Mouse (Mus musculus) right cerebral cortex, postnatal 14 days (tissue): ENCODE measurements around the gene Rln3.

Experiments
- DNase-seq: peaks from one replicate; pipeline ENCODE4 v3.0.0; 2022

Gene Rln3

GRCm38 (mm10) chr8:84065037-84065436 is 20.2 kb upstream of the Rln3 start, which contains the start of gene Gm10643:
TSS of gene Gm10643 (minus strand) at chr8:84065137.
- no peak for DNase-seq

DNA sequence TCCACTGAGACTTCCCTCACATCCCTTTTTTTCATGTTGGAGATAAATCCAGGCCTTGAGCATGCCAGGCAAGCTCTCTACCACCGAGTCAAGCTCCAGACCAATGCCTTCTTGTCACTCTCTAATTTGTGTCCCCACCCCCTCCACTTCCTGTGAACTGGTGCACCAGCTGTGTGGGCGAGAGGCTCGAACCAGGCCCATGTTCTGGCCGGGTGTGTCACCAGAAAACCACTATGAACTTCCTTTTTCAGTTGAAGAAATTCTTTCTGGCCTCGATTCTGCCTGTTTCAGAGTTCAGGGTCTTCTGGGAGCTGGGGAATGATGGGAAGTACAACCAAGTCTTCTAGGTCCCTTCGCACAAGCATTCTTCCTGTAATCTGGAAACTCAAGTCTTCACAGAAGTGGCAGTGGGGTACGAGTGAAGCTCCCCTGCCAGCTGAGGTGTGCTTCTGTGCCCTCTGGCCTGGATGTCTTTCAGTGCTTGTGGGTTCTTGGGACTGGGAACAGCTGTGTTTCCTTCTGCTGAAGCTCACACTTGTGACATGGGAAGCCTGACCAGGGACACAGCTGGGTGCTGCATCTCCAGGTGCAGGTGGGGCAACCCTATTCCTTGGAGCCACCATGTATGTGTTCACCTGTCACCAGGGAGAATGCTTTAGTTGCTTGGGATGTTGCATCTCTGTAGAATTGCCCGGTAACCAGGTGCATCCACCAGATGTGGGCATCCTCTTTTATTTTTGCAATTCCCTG is 19.2 kb upstream of the Rln3 start:
- no peak for DNase-seq

DNA sequence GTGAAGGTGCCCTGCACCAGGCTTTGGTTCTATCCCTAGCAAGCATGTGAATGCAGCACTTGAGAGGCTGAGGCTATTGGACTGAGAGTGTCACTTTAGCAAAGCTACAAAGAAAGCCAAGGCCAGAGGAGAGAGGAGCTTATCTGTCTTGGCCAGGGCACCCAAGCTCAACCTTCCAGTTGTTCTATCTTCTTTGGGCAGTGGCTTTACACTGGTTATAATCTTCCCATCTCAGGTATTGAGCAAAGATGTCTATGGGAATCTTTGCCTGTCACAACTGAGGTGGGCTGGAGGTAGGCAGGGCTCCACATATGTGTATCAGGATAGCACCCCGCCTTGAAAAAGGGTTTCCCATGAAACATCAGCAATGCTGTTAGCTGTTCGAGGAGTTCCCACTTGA is 15.4 kb upstream of the Rln3 start:
- no peak for DNase-seq

DNA sequence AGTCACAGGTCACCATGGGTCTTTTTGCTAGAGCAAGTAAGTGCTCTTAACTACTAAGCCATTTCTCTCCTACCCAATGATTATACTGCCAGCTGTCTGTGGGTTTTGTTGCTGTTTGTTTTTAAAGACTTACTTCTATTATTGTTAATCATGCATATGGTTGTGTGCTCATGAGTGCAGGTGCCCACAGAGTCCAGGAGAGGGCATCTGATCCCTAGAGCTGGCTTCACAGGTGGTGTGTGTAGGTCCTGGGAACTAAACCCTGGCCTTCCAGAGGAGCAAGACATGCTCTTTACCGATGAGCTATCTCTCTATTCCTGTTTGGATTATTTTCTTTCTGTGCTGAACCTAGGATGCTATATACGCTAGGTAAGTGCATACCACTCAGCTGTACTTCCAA is 14.4 kb upstream of the Rln3 start:
- DNase-seq: no peak

DNA sequence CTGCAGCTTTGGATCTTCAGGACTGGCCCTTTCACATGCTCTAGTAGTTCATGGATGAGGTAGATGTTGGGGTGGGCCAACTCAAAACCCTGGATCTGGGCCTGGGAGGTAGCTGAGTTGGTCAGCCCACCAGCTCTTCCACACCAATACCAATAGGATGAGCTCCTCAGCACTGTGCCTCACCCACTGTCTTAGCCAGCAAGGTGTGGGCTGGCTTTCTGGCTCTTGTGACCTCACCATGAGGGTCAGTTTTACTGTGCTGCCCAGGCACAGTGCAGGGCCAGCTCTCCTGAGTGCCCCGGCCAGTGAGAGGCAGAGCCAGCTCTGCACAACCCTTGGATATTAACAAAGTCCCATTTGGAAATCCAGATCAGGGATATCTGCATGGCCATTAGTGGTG is 13.0 kb upstream of the Rln3 start:
- DNase-seq: no peak

GRCm38 (mm10) chr8:84053229-84053628 is 8.4 kb upstream of the Rln3 start:
- no peak for DNase-seq

DNA sequence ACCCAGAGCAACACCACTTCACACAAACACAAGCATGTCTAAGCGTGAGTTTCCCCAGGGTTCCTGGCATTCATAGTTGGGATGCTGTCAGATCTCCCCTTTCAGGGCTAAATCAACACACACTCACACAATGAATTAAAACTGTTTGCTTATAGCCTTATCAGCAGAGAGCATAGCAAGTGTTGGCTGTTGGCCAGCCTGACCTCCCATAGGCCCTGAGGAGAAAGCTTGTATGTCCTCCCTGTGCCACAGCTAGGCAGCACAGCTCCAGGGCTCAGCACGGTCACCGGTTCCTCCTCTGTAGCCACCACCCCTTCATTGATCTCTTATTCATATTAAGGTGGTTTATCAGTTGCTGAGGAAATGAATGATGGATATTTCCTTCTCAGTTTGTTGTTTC is 7.9 kb upstream of the Rln3 start:
- no peak for DNase-seq

GRCm38 (mm10) chr8:84048171-84048570 is 3.4 kb upstream of the Rln3 start:
- DNase-seq: no peak

DNA sequence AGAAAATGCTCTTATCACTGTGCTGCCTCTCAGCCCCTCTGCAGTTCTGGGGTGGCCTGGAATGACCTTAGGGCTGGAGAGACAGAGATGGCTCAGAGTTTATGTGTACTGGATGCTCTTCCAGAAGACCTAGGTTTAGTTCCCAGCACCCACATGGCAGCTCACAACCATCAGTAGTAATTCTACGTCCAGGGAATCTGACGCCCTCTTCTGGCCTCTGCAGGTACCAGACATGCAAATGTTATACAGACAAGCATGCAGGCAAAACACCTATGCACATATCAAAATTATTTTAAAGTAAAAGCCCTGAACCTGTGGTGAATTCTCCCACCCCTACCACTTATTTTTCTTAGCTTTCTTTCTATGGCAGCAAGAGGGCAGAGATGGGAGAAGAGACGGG is 1.7 kb upstream of the Rln3 start:
- no peak for DNase-seq

DNA sequence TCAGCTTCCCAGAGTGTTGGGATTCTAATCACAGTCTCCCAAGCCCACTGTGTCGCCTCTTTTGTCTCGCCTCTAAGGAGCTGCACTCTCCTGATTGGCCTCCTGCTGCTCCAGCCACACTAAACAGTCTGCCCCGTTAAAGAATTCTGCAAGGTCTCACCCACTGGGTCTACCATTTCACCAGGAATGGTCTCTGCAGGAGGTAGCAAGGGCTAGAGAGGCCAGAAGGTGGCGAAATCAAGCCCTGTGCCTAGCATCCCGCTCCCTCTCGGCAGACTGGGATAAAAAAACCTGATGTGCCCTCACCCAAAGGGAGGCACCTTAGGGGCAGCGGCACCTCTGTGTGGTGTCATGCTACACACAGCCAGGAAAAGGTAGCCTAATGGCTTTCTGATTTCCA is 697 bp downstream of the Rln3 start:
- DNase-seq: no peak

- no peak for DNase-seq
Observed at GRCm38 (mm10) chr8:84042948-84043342, 1.9 kb downstream of the Rln3 start.

DNA sequence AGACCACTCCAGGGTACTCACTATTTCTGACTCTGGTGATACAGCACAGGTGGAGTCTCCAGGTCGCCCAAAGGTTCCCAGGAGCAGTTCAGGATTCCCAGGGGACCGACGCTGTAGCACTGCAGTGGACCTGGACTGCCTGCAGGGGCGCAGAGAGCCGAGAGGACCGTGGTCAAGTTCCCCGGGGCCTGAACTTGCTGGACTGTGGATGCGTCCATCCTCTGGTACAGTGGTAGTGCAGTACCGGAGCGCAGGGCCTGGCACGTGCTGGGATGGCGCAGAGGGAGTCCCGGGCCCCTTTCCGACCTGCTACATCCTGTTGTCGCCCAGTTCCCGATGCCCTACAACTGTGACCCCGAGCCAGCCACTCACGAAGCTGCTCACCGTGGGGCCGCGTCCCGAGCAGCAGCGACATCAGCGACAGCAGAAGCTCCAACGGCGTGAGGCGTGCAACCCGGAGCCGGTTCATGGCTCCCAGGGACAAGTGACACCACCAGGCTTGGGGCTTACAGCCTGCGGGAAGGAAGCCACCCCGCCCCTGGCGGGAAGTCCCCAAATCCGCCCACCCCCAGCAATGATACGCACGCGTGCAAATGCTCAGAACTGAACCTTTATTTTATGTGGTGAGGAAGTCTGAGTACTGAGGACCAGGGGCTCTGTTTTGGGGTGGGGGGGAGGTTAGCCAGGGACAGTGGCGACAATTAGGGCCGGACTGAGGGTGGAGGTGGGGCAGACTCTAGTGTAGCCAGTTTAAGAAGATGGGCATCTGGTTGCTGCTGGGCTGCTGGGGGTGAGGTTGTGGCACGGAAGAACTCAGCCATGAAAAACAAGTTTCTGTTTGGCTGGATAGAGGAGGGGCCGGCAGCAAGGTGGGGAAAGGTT is 2.5 kb downstream of the Rln3 start, which contains the start of gene Il27ra:
Gene Il27ra (minus strand): TSS at position 524 of the 882 bp plus-strand sequence.
- DNase-seq: peak; percentile 41

GRCm38 (mm10) chr8:84039050-84039449 is 5.8 kb downstream of the Rln3 start:
- DNase-seq: peak; percentile 62

- no peak for DNase-seq
Observed at GRCm38 (mm10) chr8:84038015-84038414, 6.8 kb downstream of the Rln3 start.

- no peak for DNase-seq
Observed at GRCm38 (mm10) chr8:84032777-84033176, 12.0 kb downstream of the Rln3 start.

DNA sequence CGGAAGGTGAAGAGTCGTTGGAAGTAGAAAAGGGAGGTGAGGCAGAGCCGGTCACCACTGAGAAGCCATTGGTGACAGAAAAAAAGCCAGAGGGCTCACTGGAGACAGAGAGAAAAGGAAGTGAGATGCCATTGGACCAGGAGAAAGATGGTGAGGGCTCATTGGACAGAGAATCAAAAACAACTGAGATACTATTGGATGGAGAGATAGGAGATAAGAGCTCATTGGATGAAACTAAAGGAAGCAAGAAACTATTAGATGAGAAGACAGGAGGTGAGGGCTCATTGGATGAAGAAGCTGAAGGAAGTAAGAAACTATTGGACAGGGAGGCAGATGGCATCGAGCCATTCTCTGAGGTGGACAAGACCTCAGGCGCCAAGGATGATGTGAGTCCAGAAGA is 15.5 kb downstream of the Rln3 start:
- DNase-seq: no peak

DNA sequence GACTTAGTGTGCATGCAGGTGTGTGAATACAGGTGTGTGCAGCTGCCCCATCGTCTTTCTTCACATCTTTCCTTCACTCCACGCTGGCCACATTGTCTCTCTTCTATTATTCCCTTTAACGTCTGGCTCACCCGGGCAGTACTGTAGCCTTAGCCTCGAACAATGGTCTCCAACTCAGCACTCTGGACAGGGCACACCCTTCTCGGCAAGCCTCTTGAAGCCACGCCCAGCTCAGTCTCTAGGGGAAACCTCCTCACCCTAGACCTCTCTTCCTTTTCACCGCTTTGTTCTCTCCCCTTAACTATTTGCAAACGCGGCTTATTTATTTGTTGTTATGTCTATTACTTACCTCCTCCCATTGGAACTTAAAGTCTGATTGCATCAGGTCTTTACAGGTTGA is 17.4 kb downstream of the Rln3 start:
- no peak for DNase-seq

- peak; percentile 56 for DNase-seq
Observed at GRCm38 (mm10) chr8:84025863-84026262, 18.9 kb downstream of the Rln3 start.

- DNase-seq: peak; percentile 49
Observed at GRCm38 (mm10) chr8:84024171-84024570, 20.6 kb downstream of the Rln3 start.

- DNase-seq: no peak
Observed at GRCm38 (mm10) chr8:84023631-84024030, 21.2 kb downstream of the Rln3 start.

GRCm38 (mm10) chr8:84023085-84023484 is 21.7 kb downstream of the Rln3 start:
- no peak for DNase-seq

DNA sequence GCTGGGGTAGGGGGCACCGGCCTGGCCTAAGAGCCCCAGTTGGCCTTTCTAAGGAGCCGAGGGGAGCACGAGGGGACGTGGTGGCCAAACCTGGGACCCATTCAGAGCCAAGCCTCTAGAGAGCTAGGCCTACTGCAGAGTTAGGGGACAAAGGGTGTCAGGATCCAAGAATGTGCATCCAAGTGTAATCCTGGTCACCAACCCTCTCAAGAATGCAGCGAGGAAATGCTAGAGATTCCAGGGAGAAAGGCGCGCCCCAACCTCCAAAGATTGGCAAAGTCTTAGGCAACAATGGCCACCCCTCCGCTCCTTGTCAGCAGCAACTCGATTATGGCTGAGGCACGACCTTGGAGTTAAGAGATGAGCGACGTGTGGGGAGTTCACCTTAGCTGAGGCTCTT is 23.2 kb downstream of the Rln3 start:
- no peak for DNase-seq

DNA sequence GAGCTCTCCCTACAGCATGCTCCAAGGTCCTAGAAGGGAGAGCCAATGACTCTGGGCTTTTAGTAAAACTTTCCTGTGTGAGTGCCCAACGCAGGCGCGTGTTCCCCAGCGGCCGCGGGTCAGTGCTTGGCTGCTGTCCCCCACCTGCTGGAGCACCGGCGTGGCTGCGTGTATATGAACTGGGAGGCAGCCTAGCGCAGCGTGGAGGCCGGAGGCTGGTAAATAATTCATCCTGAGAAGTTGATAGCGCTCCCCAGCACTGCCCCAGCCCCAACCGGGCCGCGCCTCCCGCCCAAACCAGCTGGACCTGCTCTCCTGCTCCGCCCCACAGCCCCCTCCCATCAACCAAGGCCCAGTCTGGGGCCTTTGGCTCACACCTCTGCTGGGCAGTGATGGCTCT is 23.7 kb downstream of the Rln3 start, which contains the start of gene Palm3:
Gene Palm3 (plus strand): TSS at position 376 of the 400 bp plus-strand sequence.
- DNase-seq: no peak

DNA sequence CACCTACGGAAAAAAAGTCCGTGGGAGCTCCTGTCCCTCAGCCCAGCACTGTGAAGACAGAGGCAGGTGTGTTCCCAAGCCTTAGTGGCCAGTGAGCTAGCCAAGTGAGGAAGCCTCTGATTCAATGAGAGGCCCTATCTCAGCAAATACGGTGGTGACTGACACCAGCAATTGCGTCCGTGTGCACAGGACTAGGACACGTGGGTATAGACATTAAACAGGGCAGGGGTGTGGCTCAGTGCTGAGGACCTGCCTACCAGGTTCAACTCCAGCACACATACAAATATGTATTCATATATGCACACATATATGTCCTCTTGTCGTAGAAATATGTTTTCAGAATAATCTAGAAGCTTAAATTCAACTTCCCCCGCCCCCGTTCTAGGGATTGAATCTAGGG is 25.1 kb downstream of the Rln3 start:
- DNase-seq: no peak
